Mouse (Mus musculus): ENCODE results near the gene Ubtd2. TPM values are rescaled to one million over a fixed set of nuclear protein-coding genes. Genes with fewer than 3 reads are reported as not detected.

The Ubtd2 gene
- polyA plus RNA-seq, 1 experiment from 2014 or later: 23.3 TPM

DNA sequence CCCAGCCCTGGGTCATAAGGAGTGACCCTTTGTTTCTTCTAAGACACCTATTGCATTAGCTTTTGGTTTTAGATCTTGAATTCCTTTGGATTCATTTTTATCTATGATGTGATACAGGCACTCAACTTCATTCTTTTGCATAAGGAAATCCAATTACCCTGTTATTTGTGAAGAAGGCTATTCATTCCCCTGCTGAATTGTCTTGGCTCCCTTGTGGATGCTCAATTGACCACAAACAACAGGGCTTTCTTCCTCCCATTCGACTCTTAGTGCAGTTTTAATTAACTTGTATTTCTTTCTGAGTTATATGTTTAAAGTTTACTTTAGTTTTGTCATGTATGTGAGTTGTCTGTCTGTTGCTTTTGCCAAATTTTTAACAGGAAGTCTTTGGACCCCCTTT, 10.9 kb upstream of the Ubtd2 start:
- no peaks in the 10 kb centered on the region for H3K4me1 ChIP-seq (replicated peaks)
- no peaks in the 10 kb centered on the region for H3K36me3 ChIP-seq
- H3K9me3 ChIP-seq (replicated peaks): no peaks in the 10 kb centered on the region
- H3K27ac ChIP-seq: no peak overlapping the region
- H3K27me3 ChIP-seq: no peaks in the 10 kb centered on the region
- WGBS: 51% methylated on average over 1 of the region's 1 CpGs
- H3K4me3 ChIP-seq: no peak overlapping the region
- no peak for ATAC-seq (replicated peaks; ENCODE audit: insufficient number of reproducible peaks, insufficient read depth, low FRiP score, low read depth)
- no peak overlapping the region for H3K9ac ChIP-seq
- H3K4me2 ChIP-seq: no peak overlapping the region

DNA sequence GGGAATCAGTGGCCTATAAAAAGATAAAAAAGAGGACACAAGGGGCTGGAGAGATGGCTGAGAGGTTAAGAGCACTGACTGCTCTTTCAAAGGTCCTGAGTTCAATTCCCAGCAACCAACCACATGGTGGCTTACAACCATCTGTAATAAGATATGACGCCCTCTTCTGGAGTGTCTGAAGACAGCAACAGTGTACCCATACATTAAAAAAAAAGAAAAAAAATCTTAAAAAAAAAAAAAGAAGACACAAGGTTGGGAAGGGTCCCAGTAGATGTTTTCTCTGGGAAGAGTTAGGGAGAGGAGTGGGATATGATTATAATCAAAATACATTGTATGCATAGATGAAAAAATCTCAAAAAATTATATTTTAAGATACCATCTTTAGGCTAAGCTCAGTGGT, 10.0 kb upstream of the Ubtd2 start:
- 61% methylated on average over 1 of the region's 1 CpGs for WGBS

DNA sequence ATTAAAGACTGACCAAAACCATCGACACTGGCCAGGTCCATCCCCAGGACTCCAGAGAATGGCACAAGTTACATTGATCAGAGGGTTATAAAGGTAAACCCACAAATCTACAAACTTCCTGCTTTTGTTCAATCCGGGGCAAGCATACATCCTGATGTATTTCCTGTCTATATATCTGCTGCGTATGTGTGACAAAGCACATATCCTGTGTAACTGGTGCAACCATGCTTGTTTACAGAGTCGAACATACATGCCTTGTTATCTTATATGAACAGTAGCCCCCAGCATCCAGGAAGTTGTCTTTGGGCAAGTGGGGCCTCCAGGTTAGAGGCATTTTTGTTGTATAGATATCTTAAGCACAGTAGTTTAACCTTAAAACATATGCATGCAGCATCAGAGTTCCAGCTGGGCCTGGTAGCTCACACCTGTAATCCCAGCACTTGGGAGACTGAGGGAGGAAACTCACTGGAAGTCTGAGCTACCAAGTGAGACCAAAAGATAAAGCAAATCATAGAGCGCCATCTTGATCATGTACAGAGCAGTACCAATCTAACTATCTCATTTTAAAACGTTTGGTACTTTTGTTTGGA, 9.4 kb upstream of the Ubtd2 start:
- 64% methylated on average over 6 of the region's 6 CpGs for WGBS

More for the DNA sequence above, 10.0 kb upstream of the Ubtd2 start:
- Histone ChIP-seq H3K9me3 (replicated peaks) (no peaks in the 10 kb centered on the region), H3K4me1 (replicated peaks) (no peaks in the 10 kb centered on the region), H3K9ac (no peak overlapping the region), H3K4me2 (no peak overlapping the region), H3K27ac (no peak overlapping the region), H3K36me3 (no peaks in the 10 kb centered on the region), H3K4me3 (no peak overlapping the region), H3K27me3 (no peaks in the 10 kb centered on the region)
- ATAC-seq (replicated peaks; ENCODE audit: insufficient number of reproducible peaks, insufficient read depth, low FRiP score, low read depth): no peak

DNA sequence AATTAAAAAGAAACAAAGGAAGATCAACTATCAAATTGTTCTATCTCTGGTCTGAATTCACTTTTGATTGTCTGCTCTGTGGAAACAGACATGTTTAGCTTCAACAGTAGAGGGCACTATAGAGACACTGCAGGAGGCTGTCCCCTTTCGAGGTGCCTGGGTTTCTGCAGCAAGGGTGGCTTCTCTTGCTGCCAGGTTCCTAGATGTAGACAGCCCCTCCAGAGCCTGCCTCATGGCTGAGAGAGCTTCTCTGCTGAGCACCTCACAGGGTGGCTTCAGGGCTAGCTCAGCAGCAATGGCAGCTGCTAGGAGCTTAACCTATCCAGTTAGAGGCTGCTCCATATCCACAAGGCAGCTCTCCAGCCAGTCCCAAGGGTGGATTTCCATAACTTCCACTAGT, 5.0 kb upstream of the Ubtd2 start:
- ATAC-seq (replicated peaks; ENCODE audit: insufficient number of reproducible peaks, insufficient read depth, low FRiP score, low read depth): no peak
- H3K36me3 ChIP-seq: no peaks in the 10 kb centered on the region
- H3K9ac ChIP-seq: no peak overlapping the region
- no peak overlapping the region for H3K4me2 ChIP-seq
- no peak overlapping the region for H3K27ac ChIP-seq
- 0% methylated on average over 1 of the region's 1 CpGs for WGBS
- peaks cover 11% of the 10 kb centered on the region; the same call in 1 of the 2 replicates for H3K4me1 ChIP-seq (replicated peaks)
- no peak overlapping the region for H3K4me3 ChIP-seq
- no peaks in the 10 kb centered on the region for H3K9me3 ChIP-seq (replicated peaks)
- 0 out of 2 replicates have a peak, but pooled peaks cover 2% of the 10 kb centered on the region for H3K27me3 ChIP-seq

More for the DNA sequence above, 9.4 kb upstream of the Ubtd2 start:
- Histone ChIP-seq H3K9ac (no peak overlapping the region), H3K4me2 (no peak overlapping the region), H3K4me1 (replicated peaks) (0 out of 2 replicates have a peak, but pooled peaks cover 4% of the 10 kb centered on the region), H3K27ac (no peak overlapping the region), H3K4me3 (no peak overlapping the region), H3K9me3 (replicated peaks) (no peaks in the 10 kb centered on the region), H3K36me3 (no peaks in the 10 kb centered on the region), H3K27me3 (no peaks in the 10 kb centered on the region)
- ATAC-seq (replicated peaks; ENCODE audit: insufficient number of reproducible peaks, insufficient read depth, low FRiP score, low read depth): no peak

DNA sequence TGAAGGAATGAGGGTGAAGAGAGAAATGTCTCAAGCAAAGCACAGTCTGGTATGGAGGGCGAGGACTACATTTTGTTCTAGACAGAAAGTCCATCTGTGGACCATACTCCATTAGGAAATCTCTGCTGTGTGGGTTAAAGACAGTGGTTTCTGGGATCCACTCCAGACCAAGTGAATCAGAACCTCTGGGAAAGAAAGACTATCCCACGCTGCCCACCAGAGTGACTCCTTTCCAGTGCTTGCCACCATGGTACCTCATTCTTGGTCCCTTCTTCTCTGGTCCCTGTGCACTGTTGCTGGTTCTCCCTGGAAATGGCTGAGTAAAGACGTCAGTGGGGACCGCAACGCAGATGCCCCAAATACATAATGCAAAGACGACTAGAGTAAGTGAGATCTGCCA, 3.9 kb upstream of the Ubtd2 start:
- peaks cover 13% of the 10 kb centered on the region for H3K4me1 ChIP-seq (replicated peaks)
- H3K9ac ChIP-seq: no peak overlapping the region
- H3K27ac ChIP-seq: no peak overlapping the region
- no peaks in the 10 kb centered on the region for H3K36me3 ChIP-seq
- H3K4me2 ChIP-seq: no peak overlapping the region
- no peaks in the 10 kb centered on the region for H3K9me3 ChIP-seq (replicated peaks)
- H3K4me3 ChIP-seq: no peak overlapping the region
- ATAC-seq (replicated peaks; ENCODE audit: insufficient number of reproducible peaks, insufficient read depth, low FRiP score, low read depth): no peak
- WGBS: 87% methylated on average over 6 of the region's 6 CpGs
- 0 out of 2 replicates have a peak, but pooled peaks cover 2% of the 10 kb centered on the region for H3K27me3 ChIP-seq

DNA sequence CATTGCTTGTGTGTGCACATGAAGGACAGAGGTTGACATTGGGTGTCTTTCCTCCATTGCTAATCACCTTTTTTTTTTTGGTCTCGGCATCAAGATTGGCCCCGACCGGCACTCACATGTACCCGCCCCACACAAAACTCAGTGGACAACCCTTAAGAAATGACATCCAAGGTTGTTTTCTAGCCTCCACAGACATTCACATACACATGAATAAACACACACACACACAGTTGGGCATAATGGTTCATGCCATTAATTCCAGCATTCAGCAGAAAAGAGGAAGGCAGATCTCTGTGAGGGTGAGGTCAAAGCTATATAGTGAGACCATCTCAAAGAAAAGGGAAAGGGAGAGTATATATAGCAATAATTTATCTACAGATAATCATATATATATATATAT, 2.4 kb upstream of the Ubtd2 start:
- H3K27me3 ChIP-seq: 0 out of 2 replicates have a peak, but pooled peaks cover 2% of the 10 kb centered on the region
- H3K9me3 ChIP-seq (replicated peaks): no peaks in the 10 kb centered on the region
- peaks cover 20% of the 10 kb centered on the region for H3K4me1 ChIP-seq (replicated peaks)
- 92% methylated on average over 4 of the region's 4 CpGs for WGBS
- no peak overlapping the region for H3K9ac ChIP-seq
- no peaks in the 10 kb centered on the region for H3K36me3 ChIP-seq
- no peak overlapping the region for H3K27ac ChIP-seq
- H3K4me2 ChIP-seq: no peak overlapping the region
- no peak for ATAC-seq (replicated peaks; ENCODE audit: insufficient number of reproducible peaks, insufficient read depth, low FRiP score, low read depth)
- H3K4me3 ChIP-seq: no peak overlapping the region

DNA sequence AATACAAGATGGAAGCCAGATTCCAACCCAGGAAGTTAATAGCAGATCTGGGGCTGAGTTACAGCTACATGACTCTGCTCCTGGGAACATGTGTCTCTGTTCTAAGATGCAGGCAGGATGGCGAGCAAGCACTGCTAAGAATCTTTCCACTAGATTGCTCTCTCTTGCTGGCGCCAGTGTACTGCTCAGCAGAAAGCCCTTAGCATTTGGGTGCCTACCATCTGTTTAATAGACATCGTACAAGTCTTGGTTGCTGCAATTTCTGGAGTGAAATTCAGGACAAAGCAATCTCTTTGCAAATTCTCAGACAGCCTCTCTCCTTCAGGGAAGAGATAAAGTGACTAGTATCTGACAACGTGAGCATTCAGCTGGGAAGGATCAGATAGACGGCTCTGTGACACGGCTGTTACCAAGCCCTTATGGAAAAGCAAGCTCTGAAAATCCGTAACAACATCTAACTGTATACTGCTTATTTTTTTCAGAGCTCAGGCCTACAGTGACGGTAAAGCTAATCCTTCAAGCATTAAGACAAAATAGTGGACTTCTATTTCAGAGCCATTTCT, 1.7 kb upstream of the Ubtd2 start:
- no peak overlapping the region for H3K9ac ChIP-seq

DNA sequence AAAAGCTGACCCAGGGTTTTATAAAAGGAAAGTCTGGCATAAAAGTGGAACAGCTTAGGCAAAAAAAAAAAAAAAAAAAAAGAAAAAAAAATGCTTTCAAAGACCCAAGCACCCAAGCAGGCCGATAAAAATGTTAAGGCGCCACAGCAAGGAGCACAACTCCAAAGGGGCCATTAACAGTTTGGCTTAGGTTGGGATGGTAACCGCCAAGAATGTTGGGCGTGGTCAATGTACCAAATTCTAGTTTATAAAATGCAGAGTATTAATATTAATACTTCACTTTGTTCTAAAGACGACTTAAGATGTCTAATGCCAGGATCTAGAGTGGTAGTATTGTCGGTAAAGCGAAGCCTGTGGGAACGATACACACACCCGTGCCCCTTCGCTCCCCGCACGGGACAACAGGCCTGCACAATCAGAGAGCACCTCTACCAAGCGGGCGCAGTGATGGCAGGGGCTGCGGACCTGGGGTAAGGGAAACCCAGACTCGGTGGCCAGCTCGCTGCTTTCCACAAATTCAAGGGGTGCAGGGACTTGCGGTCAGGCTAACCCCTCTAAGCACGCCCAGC, 855 bp upstream of the Ubtd2 start:
- H3K4me2 ChIP-seq: peak overlapping the region; percentile 94
- 0 out of 2 replicates have a peak, but pooled peaks cover 2% of the 10 kb centered on the region for H3K27me3 ChIP-seq
- H3K9me3 ChIP-seq (replicated peaks): no peaks in the 10 kb centered on the region
- no peaks in the 10 kb centered on the region for H3K36me3 ChIP-seq
- peak; percentile 4; the same call in 1 of the 2 replicates for ATAC-seq (replicated peaks; ENCODE audit: insufficient number of reproducible peaks, insufficient read depth, low FRiP score, low read depth)
- peak overlapping the region; percentile 98 for H3K27ac ChIP-seq
- peak overlapping the region; percentile 97 for H3K4me3 ChIP-seq
- peak overlapping the region; percentile 97 for H3K9ac ChIP-seq
- peaks cover 20% of the 10 kb centered on the region for H3K4me1 ChIP-seq (replicated peaks)
- WGBS: 3% methylated on average over 19 of the region's 19 CpGs

More for the DNA sequence above, 1.7 kb upstream of the Ubtd2 start:
- H3K27ac ChIP-seq: no peak overlapping the region
- WGBS: 54% methylated on average over 8 of the region's 8 CpGs
- no peak overlapping the region for H3K4me3 ChIP-seq
- H3K36me3 ChIP-seq: no peaks in the 10 kb centered on the region
- H3K27me3 ChIP-seq: 0 out of 2 replicates have a peak, but pooled peaks cover 2% of the 10 kb centered on the region
- no peak overlapping the region for H3K4me2 ChIP-seq
- H3K9me3 ChIP-seq (replicated peaks): no peaks in the 10 kb centered on the region
- no peak for ATAC-seq (replicated peaks; ENCODE audit: insufficient number of reproducible peaks, insufficient read depth, low FRiP score, low read depth)
- peaks cover 20% of the 10 kb centered on the region for H3K4me1 ChIP-seq (replicated peaks)

DNA sequence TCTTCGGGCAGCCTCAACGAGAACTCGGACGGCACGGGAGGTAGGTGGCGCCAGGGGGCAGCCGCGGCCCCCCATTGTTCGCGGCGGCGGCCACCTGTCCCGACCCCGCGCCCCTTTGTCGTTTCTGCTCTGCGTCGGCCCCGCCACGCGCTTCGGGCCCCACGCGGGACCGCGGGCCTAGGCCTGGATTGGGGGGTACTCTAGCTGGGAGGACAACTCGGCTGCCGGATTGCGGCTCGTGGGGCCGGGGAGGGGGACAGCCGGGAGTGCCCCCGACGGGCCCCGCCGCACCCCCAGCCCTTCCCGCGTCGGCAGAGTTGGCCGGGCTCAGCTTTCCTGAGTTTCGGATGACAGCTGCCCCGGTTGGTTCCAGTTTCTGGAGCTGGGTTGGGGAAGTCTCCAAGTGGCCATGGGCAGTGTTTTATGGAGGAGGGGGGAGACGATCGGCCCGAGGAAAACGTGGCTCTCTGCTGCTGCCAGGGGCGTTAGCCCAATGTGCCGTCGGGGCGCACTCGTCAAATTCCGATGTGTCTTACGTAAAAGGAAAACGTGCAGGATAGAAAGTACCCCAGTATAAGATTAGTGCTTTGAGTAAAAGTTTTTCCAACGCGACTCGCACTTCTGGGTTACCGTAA, 454 bp downstream of the Ubtd2 start:
- no peaks in the 10 kb centered on the region for H3K9me3 ChIP-seq (replicated peaks)
- WGBS: under 1% methylated on average over 56 of the region's 58 CpGs
- H3K4me2 ChIP-seq: peak overlapping the region; percentile 94
- peak overlapping the region; percentile 97 for H3K9ac ChIP-seq
- H3K27ac ChIP-seq: peak overlapping the region; percentile 98
- peaks cover 17% of the 10 kb centered on the region for H3K4me1 ChIP-seq (replicated peaks)
- 0 out of 2 replicates have a peak, but pooled peaks cover 2% of the 10 kb centered on the region for H3K27me3 ChIP-seq
- H3K36me3 ChIP-seq: no peaks in the 10 kb centered on the region
- ATAC-seq (replicated peaks; ENCODE audit: insufficient number of reproducible peaks, insufficient read depth, low FRiP score, low read depth): peak; percentile 20
- H3K4me3 ChIP-seq: peak overlapping the region; percentile 97

DNA sequence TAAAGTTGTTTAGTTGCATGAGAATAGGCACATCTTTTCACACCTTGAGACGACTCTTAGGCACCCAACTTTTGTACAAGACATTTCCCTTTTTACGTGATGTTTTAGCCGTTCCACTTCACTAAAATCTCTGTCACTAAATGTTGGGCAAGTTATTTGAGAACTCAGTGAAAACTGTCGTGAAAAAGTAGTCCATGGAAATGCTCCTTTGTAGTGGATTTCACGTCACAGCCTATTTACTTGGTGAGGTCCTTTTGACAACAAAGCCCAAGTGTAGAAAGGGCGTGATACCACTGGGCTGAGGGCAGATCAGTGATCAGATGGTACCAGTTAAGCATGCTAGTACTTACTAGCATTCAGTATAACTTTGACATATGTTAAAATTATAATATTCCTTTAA, 1.2 kb downstream of the Ubtd2 start:
- peaks cover 17% of the 10 kb centered on the region for H3K4me1 ChIP-seq (replicated peaks)
- 11% methylated on average over 6 of the region's 6 CpGs for WGBS
- ATAC-seq (replicated peaks; ENCODE audit: insufficient number of reproducible peaks, insufficient read depth, low FRiP score, low read depth): no peak

DNA sequence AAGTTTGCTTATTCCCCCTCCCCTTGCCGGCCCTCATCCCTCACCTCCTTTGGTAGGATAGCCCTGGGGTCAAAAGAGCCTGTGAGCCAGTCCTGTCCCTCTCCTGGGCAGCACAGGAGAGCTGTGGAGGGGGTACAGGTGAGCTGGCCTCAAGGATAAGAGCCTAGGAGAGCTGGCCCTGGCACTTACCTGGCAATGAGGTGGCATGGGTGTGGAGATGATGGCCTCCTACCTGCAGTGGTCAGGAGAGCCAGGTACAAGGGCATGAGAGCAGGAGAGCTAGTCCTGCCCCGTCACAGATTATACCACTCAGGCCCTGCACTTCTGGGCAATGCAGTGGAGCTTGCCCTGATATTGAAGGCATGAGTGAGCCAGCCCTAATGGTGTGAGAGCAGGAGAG, 9.1 kb downstream of the Ubtd2 start:
- Histone ChIP-seq H3K9ac (no peak overlapping the region), H3K36me3 (no peaks in the 10 kb centered on the region), H3K4me2 (no peak overlapping the region), H3K27me3 (no peaks in the 10 kb centered on the region), H3K4me1 (replicated peaks) (peaks cover 19% of the 10 kb centered on the region), H3K27ac (no peak overlapping the region), H3K4me3 (no peak overlapping the region), H3K9me3 (replicated peaks) (no peaks in the 10 kb centered on the region)
- 64% methylated on average over 2 of the region's 2 CpGs for WGBS
- no peak for ATAC-seq (replicated peaks; ENCODE audit: insufficient number of reproducible peaks, insufficient read depth, low FRiP score, low read depth)

More for the DNA sequence above, 1.2 kb downstream of the Ubtd2 start:
- H3K9me3 ChIP-seq (replicated peaks): no peaks in the 10 kb centered on the region
- peak overlapping the region; percentile 94 for H3K4me2 ChIP-seq
- H3K9ac ChIP-seq: peak overlapping the region; percentile 97
- no peaks in the 10 kb centered on the region for H3K36me3 ChIP-seq
- peak overlapping the region; percentile 98 for H3K27ac ChIP-seq
- H3K4me3 ChIP-seq: peak overlapping the region; percentile 97
- H3K27me3 ChIP-seq: 0 out of 2 replicates have a peak, but pooled peaks cover under 1% of the 10 kb centered on the region

Measured in heart, embryonic 15.5 days (tissue).